Mouse (Mus musculus) G1E (cell line): Measurements from ENCODE around the gene Olfr125.

Experiments used
- CTCF ChIP-seq: IDR thresholded peaks from 2 replicates; pipeline ENCODE4 v1.5.1; 2012; ENCODE audit warnings: low read depth, low read length, inconsistent platforms, mixed read lengths
- GATA1 ChIP-seq: IDR thresholded peaks from 2 replicates; pipeline ENCODE4 v1.6.1; 2012; ENCODE audit warnings: borderline replicate concordance, low read length, inconsistent platforms, mixed read lengths
- TAL1 ChIP-seq: conservative IDR thresholded peaks from 2 replicates; pipeline ENCODE4 v1.6.1; 2012; ENCODE audit warnings: low read depth, low read length, inconsistent platforms, mixed read lengths

DNA sequence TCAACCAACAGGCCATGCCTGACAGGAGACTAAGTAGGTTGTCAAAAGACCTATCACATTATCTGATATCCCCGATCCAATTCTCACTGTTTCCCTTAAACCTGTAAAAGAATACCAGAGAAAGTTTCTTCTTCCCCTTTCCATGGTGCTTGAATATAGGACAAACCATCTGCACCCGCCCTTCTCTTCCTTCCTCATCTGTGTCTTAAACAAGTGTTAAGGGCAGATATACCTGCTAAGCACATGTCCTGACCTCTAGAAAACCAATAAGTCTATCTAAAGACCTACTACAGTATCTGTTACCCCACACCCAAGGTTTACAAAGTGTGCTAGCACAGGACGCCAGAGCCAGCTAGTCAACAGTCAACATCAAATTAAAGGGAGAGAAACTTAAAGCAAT, 41.1 kb downstream of the Olfr125 start:
- TF ChIP-seq CTCF (no peak), TAL1 (no peak), GATA1 (no peak)
